Mouse (Mus musculus): ENCODE results near the gene Tas2r135. TPM values are rescaled to one million over a fixed set of nuclear protein-coding genes. Genes with fewer than 3 reads are reported as not detected.

Tas2r135 gene
- polyA plus RNA-seq, 1 experiment from 2014 or later, result not detected

DNA sequence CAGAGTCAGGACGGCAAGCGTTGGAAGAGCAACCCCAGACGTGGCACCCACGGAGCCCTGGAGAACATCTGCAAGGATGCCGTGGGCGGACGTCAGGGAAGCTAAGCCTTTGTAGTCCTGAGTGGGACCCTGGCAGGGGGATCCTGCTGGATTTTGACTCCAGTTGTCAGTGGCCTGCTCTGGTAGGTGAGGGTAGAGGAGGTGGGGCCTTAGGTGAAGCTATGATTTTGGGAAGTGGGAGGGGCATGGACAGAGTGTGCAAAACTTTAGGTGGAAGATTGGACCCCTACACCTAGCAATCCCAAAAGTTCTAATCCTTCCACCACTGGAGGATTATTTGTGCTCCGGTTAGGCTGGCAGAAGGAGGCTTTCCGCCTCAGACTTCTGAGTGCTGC, 32.8 kb upstream of the Tas2r135 start:
- 30% methylated on average over 9 of the region's 9 CpGs for WGBS
- peak overlapping the region; percentile 74; the same call in 1 of the 2 replicates for H3K27ac ChIP-seq (ENCODE audit: low read length)
- peak; percentile 7; the same call in 1 of the 2 replicates for ATAC-seq (ENCODE audit: insufficient read depth, low FRiP score)
- H3K9ac ChIP-seq (ENCODE audit: low read length), result peak overlapping the region; percentile 80
- peak overlapping the region; percentile 69 for H3K4me3 ChIP-seq (replicated peaks; ENCODE audit: low read length)
- H3K4me2 ChIP-seq (ENCODE audit: low read depth, low read length), result peak overlapping the region; percentile 91
- H3K4me1 ChIP-seq (ENCODE audit: control insufficient read depth, insufficient read depth, low read length), result peaks cover 27% of the 10 kb centered on the region
- no peaks in the 10 kb centered on the region for H3K9me3 ChIP-seq (replicated peaks; ENCODE audit: control insufficient read depth, low read length)
- H3K36me3 ChIP-seq (ENCODE audit: control insufficient read depth, insufficient read depth, low read length), result no peaks in the 10 kb centered on the region
- no peaks in the 10 kb centered on the region for H3K27me3 ChIP-seq (ENCODE audit: control insufficient read depth, insufficient read depth, low read length)

DNA sequence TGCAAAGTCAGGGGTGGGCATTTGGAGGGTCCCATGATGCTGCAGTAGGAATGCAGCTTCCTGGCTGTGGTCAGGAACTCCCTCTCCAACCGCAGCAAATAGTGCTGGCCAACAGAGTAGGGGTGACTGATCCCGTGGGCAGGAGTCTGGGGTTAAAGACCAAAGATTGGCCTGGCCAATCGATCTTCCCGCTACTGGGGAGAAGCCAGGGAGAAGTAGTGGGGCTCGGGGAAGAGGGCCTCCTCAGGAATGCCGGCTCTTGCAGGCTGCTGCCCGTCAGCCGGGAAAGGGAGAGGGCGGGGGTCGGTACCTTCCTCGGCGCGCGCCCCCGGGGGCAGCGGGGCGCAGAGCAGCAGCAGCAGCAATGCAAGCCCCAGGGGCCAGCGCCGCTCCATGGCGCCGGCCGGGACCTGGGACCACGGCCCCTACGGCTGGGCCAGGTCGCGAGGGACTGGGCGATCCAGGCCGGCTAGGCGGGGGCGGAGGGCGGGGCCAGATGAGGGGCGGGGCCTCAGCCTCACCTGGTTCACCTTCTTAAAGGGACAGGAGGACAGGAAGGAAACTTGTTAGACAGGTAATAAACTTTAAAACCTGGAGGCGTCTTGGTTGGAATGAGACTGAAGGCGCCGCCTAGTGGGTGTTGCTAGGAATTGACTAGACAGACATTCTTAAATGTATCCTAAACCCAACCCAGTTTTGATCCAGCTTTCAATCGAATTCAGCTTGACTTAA, 32.3 kb upstream of the Tas2r135 start, which contains the start of gene Epha1:
Gene Epha1 (minus strand): TSS at position 453 of the 732 bp plus-strand sequence.
- ATAC-seq (ENCODE audit: insufficient read depth, low FRiP score), result peak; percentile 81
- H3K4me3 ChIP-seq (replicated peaks; ENCODE audit: low read length), result peak within 1 kb of the TSS; percentile 69

DNA sequence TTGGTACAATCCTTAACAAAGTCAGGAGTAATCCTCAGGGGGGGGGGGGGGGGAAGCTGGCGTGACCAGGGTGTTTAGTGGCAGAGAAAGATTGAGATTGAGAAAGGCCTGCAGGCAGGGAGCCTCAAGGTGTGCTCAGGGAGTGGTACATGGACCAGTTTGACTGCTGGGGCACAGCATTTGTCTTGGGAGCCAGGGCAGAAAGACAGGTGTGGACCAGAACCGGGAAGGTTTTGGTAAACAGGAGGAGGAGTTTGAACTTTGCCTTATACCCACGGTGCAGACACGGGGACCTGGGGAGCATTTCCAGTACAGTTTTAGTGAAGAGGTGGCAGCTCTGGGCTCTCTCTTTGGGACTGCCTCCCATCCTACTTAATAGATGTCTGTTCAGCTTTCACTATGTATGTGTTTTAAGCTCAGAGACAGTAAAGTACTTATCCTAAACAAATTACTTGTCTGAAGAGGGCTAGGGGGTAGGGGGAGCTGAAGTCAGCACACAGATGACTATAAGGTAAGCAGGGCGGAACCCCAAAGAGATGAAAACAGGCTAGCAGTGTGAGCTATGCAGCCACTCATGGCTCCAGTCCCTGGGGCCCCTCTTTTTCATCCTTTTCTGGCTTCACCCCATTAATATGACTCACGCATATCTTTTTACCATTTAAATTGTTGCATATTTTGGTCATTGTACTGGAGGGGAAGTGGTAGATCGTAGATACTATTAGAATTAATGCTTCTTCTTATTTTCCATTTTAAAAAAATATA, 31.4 kb upstream of the Tas2r135 start:
- H3K9me3 ChIP-seq (replicated peaks; ENCODE audit: control insufficient read depth, low read length), result no peaks in the 10 kb centered on the region
- H3K36me3 ChIP-seq (ENCODE audit: control insufficient read depth, insufficient read depth, low read length), result no peaks in the 10 kb centered on the region
- H3K4me2 ChIP-seq (ENCODE audit: low read depth, low read length), result peak overlapping the region; percentile 91
- H3K27me3 ChIP-seq (ENCODE audit: control insufficient read depth, insufficient read depth, low read length), result no peaks in the 10 kb centered on the region
- peak overlapping the region; percentile 58 for H3K9ac ChIP-seq (ENCODE audit: low read length)
- peaks cover 27% of the 10 kb centered on the region for H3K4me1 ChIP-seq (ENCODE audit: control insufficient read depth, insufficient read depth, low read length)
- H3K27ac ChIP-seq (ENCODE audit: low read length), result peak overlapping the region; percentile 68; the same call in 1 of the 2 replicates
- 36% methylated on average over 7 of the region's 7 CpGs for WGBS
- peak; percentile 38; the same call in 1 of the 2 replicates for ATAC-seq (ENCODE audit: insufficient read depth, low FRiP score)
- peak overlapping the region; percentile 69 for H3K4me3 ChIP-seq (replicated peaks; ENCODE audit: low read length)

More for the DNA sequence above, 32.3 kb upstream of the Tas2r135 start, which contains the start of gene Epha1:
- no peaks in the 10 kb centered on the region for H3K9me3 ChIP-seq (replicated peaks; ENCODE audit: control insufficient read depth, low read length)
- peak within 1 kb of the TSS; percentile 74; the same call in 1 of the 2 replicates for H3K27ac ChIP-seq (ENCODE audit: low read length)
- under 1% methylated on average over 36 of the region's 36 CpGs for WGBS
- H3K4me1 ChIP-seq (ENCODE audit: control insufficient read depth, insufficient read depth, low read length), result peaks cover 27% of the 10 kb centered on the region
- no peaks in the 10 kb centered on the region for H3K36me3 ChIP-seq (ENCODE audit: control insufficient read depth, insufficient read depth, low read length)
- H3K9ac ChIP-seq (ENCODE audit: low read length), result peak within 1 kb of the TSS; percentile 80
- H3K27me3 ChIP-seq (ENCODE audit: control insufficient read depth, insufficient read depth, low read length), result no peaks in the 10 kb centered on the region
- H3K4me2 ChIP-seq (ENCODE audit: low read depth, low read length), result peak within 1 kb of the TSS; percentile 91

DNA sequence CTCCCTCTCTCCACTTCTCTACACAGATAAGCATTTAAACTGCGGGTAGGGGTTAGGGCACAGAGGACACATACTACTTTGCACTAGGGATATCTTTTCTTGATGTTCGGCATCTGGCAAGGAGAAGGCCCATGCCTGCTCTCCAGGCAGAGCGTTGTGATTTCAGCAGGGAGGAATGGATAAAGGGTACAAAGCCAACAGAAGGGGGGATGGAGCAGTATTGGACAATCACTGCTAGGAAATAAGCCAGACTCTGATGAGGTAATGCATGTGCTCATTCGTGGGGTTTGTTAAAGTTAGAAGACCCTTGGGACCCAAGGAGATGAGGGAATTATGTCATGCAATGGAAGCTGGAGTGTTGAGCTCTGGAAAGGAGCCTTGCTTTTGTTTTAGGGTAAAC, 30.5 kb upstream of the Tas2r135 start:
- 65% methylated on average over 4 of the region's 4 CpGs for WGBS
- Histone ChIP-seq H3K9me3 (replicated peaks; ENCODE audit: control insufficient read depth, low read length) (no peaks in the 10 kb centered on the region), H3K4me1 (ENCODE audit: control insufficient read depth, insufficient read depth, low read length) (peaks cover 27% of the 10 kb centered on the region), H3K4me2 (ENCODE audit: low read depth, low read length) (no peak overlapping the region), H3K9ac (ENCODE audit: low read length) (no peak overlapping the region), H3K27me3 (ENCODE audit: control insufficient read depth, insufficient read depth, low read length) (no peaks in the 10 kb centered on the region), H3K36me3 (ENCODE audit: control insufficient read depth, insufficient read depth, low read length) (no peaks in the 10 kb centered on the region), H3K4me3 (replicated peaks; ENCODE audit: low read length) (no peak overlapping the region), H3K27ac (ENCODE audit: low read length) (no peak overlapping the region)
- ATAC-seq (ENCODE audit: insufficient read depth, low FRiP score), result no peak

DNA sequence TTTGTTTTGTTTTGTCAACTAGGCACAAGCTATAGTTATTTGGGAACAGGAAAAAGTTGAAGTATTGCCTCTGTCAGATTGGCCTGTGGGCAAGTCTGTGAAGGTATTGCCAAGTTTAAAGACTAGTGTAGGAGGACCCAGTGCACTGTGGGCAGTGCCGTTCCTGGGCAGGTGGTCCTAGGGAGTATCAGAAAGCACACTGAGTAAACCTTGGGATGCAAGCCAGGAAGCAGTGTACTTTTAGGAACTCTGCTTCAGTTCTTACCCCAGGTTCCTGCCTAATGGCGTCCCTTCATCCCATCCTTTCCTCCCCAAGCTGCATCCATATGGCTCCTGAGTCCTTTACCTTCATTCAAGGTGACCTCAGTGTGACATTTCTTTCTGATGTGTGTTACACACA, 30.1 kb upstream of the Tas2r135 start:
- Histone ChIP-seq H3K36me3 (ENCODE audit: control insufficient read depth, insufficient read depth, low read length) (no peaks in the 10 kb centered on the region), H3K27ac (ENCODE audit: low read length) (no peak overlapping the region), H3K9me3 (replicated peaks; ENCODE audit: control insufficient read depth, low read length) (no peaks in the 10 kb centered on the region), H3K4me1 (ENCODE audit: control insufficient read depth, insufficient read depth, low read length) (peaks cover 27% of the 10 kb centered on the region), H3K9ac (ENCODE audit: low read length) (no peak overlapping the region), H3K4me2 (ENCODE audit: low read depth, low read length) (no peak overlapping the region), H3K27me3 (ENCODE audit: control insufficient read depth, insufficient read depth, low read length) (no peaks in the 10 kb centered on the region), H3K4me3 (replicated peaks; ENCODE audit: low read length) (no peak overlapping the region)
- no peak for ATAC-seq (ENCODE audit: insufficient read depth, low FRiP score)
- 76% methylated on average over 2 of the region's 2 CpGs for WGBS

DNA sequence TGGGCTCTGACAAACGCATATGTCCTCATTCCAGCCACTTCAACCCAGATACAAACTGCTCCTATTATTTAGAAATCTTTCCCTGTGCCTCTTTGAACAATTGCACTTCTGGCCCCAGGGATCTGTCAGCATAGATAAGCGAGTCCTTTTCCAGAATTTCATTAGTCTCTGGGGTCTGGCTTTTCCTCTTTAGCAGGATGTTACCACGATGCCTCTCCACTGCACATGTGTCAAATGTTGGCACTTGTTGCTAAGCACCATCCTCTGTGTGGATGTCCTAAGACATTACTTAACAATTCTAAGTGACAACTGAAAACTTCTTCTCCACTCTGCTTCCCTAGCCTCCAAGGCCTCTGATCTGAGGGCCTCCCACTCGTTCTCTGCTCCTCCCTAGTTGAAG, 29.2 kb upstream of the Tas2r135 start:
- Histone ChIP-seq H3K9me3 (replicated peaks; ENCODE audit: control insufficient read depth, low read length) (no peaks in the 10 kb centered on the region), H3K36me3 (ENCODE audit: control insufficient read depth, insufficient read depth, low read length) (no peaks in the 10 kb centered on the region), H3K27ac (ENCODE audit: low read length) (peak overlapping the region; percentile 31; the same call in 1 of the 2 replicates), H3K27me3 (ENCODE audit: control insufficient read depth, insufficient read depth, low read length) (no peaks in the 10 kb centered on the region), H3K4me2 (ENCODE audit: low read depth, low read length) (no peak overlapping the region), H3K4me1 (ENCODE audit: control insufficient read depth, insufficient read depth, low read length) (peaks cover 24% of the 10 kb centered on the region), H3K4me3 (replicated peaks; ENCODE audit: low read length) (no peak overlapping the region), H3K9ac (ENCODE audit: low read length) (no peak overlapping the region)
- no peak for ATAC-seq (ENCODE audit: insufficient read depth, low FRiP score)
- WGBS, result 40% methylated on average over 4 of the region's 4 CpGs

DNA sequence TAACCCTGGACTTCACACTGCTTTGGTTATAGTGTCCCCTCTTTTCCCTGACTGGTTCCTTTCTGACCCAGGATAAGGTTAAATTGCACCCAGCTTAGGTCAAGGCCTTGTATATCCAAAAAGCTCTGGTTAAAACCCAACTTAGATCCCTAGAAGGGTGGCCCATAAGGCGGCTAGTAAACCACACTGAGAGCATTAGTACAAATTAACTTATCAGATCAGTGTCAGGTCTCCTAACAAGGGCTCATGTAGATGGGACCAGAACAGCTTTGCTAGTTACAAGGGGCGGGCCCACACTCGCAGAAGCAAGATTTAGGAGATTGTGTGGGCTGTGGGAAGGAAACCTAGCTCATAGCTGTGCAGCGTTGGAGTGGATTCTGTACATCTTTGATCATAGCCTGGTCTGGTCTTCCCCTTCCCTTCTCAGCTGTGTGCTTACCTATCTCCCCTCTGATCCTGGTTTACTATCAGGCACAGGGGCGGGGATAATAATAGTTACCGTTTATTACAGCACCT, 28.7 kb upstream of the Tas2r135 start:
- H3K4me2 ChIP-seq (ENCODE audit: low read depth, low read length), result no peak overlapping the region
- H3K27me3 ChIP-seq (ENCODE audit: control insufficient read depth, insufficient read depth, low read length), result no peaks in the 10 kb centered on the region
- ATAC-seq (ENCODE audit: insufficient read depth, low FRiP score), result no peak
- WGBS, result 77% methylated on average over 6 of the region's 6 CpGs
- H3K9me3 ChIP-seq (replicated peaks; ENCODE audit: control insufficient read depth, low read length), result no peaks in the 10 kb centered on the region
- H3K4me1 ChIP-seq (ENCODE audit: control insufficient read depth, insufficient read depth, low read length), result peaks cover 22% of the 10 kb centered on the region
- no peak overlapping the region for H3K4me3 ChIP-seq (replicated peaks; ENCODE audit: low read length)
- H3K27ac ChIP-seq (ENCODE audit: low read length), result peak overlapping the region; percentile 31; the same call in 1 of the 2 replicates
- H3K36me3 ChIP-seq (ENCODE audit: control insufficient read depth, insufficient read depth, low read length), result no peaks in the 10 kb centered on the region
- no peak overlapping the region for H3K9ac ChIP-seq (ENCODE audit: low read length)

DNA sequence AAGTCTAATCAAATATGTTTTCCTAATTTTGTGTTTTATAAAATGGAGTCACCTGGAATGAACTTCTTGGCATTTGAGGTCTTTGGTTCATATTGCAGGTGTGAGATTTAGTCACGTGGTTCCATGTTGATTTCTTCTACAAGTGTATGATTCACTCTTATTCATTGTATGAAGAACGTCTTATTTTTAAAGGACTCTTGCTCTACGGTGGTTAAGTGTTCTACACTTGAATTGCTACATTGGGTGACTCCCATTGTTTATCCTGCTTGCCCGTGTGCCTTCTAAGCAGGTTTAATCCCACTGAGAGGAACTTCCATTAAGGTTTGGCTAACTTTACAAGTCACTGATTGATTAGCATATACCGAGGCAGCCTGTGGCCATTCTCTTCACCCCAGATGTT, 28.0 kb upstream of the Tas2r135 start:
- no peaks in the 10 kb centered on the region for H3K27me3 ChIP-seq (ENCODE audit: control insufficient read depth, insufficient read depth, low read length)
- no peak overlapping the region for H3K4me3 ChIP-seq (replicated peaks; ENCODE audit: low read length)
- no peak overlapping the region for H3K4me2 ChIP-seq (ENCODE audit: low read depth, low read length)
- no peak overlapping the region for H3K27ac ChIP-seq (ENCODE audit: low read length)
- H3K4me1 ChIP-seq (ENCODE audit: control insufficient read depth, insufficient read depth, low read length), result peaks cover 22% of the 10 kb centered on the region
- no peak overlapping the region for H3K9ac ChIP-seq (ENCODE audit: low read length)
- 70% methylated on average over 5 of the region's 5 CpGs for WGBS
- H3K36me3 ChIP-seq (ENCODE audit: control insufficient read depth, insufficient read depth, low read length), result no peaks in the 10 kb centered on the region
- H3K9me3 ChIP-seq (replicated peaks; ENCODE audit: control insufficient read depth, low read length), result no peaks in the 10 kb centered on the region
- no peak for ATAC-seq (ENCODE audit: insufficient read depth, low FRiP score)

DNA sequence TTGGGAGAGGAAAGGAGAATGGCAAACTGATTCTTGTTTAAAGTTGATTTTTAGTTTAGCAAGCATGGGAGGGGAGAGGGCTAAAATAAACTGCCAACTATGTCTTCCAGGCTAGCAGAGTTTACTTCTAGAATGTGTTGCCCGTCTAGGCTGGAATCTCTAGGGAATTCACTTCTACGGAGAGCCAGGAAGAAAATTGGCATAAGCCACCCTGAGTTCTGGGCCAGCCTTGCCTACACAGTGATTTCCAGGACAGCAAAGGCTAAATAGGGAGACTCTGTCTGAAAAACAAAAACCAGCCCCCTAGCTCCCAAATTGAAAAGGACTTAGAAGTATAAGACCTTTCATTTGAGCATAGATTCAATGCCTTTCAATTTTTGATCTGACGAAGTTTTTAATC, 25.7 kb upstream of the Tas2r135 start:
- H3K9me3 ChIP-seq (replicated peaks; ENCODE audit: control insufficient read depth, low read length), result no peaks in the 10 kb centered on the region
- no peak overlapping the region for H3K4me3 ChIP-seq (replicated peaks; ENCODE audit: low read length)
- 0 out of 2 replicates have a peak overlapping the region, but pooled peaks have one; percentile 18 for H3K27ac ChIP-seq (ENCODE audit: low read length)
- H3K9ac ChIP-seq (ENCODE audit: low read length), result no peak overlapping the region
- peaks cover 8% of the 10 kb centered on the region for H3K4me1 ChIP-seq (ENCODE audit: control insufficient read depth, insufficient read depth, low read length)
- ATAC-seq (ENCODE audit: insufficient read depth, low FRiP score), result no peak
- H3K27me3 ChIP-seq (ENCODE audit: control insufficient read depth, insufficient read depth, low read length), result no peaks in the 10 kb centered on the region
- WGBS, result 56% methylated on average over 3 of the region's 3 CpGs
- H3K36me3 ChIP-seq (ENCODE audit: control insufficient read depth, insufficient read depth, low read length), result no peaks in the 10 kb centered on the region
- no peak overlapping the region for H3K4me2 ChIP-seq (ENCODE audit: low read depth, low read length)
